Mouse (Mus musculus) liver, adult (tissue): ENCODE data around the gene Tmtc1.

ENCODE experiments used
- GATA4 ChIP-seq: IDR thresholded peaks from 2 replicates; pipeline ENCODE4 v1.6.1; 2014; ENCODE audit warnings: mild to moderate bottlenecking, low read length; ENCODE audit not compliant: insufficient replicate concordance

Gene Tmtc1

GRCm38 (mm10) chr6:148362475-148362874 lies 81.7 kb downstream of the Tmtc1 start:
- no peak for TF ChIP-seq GATA4

GRCm38 (mm10) chr6:148359348-148359905 lies 84.8 kb downstream of the Tmtc1 start:
- TF ChIP-seq GATA4 = no peak

GRCm38 (mm10) chr6:148358580-148359246 lies 85.5 kb downstream of the Tmtc1 start:
- no peak for TF ChIP-seq GATA4

GRCm38 (mm10) chr6:148356141-148356540 lies 88.0 kb downstream of the Tmtc1 start:
- no peak for TF ChIP-seq GATA4

GRCm38 (mm10) chr6:148354509-148355474 lies 89.4 kb downstream of the Tmtc1 start:
- no peak for TF ChIP-seq GATA4

- TF ChIP-seq GATA4 = no peak
Measured at GRCm38 (mm10) chr6:148354151-148354508, 90.1 kb downstream of the Tmtc1 start.

- TF ChIP-seq GATA4 = no peak
Measured at GRCm38 (mm10) chr6:148345001-148345400, 99.2 kb downstream of the Tmtc1 start.

- no peak for TF ChIP-seq GATA4
Measured at GRCm38 (mm10) chr6:148342191-148342590, 102.0 kb downstream of the Tmtc1 start.

GRCm38 (mm10) chr6:148341765-148342164 lies 102.4 kb downstream of the Tmtc1 start:
- TF ChIP-seq GATA4 = no peak

GRCm38 (mm10) chr6:148338326-148338957 lies 105.7 kb downstream of the Tmtc1 start:
- no peak for TF ChIP-seq GATA4

- no peak for TF ChIP-seq GATA4
Measured at GRCm38 (mm10) chr6:148336290-148336955, 107.8 kb downstream of the Tmtc1 start.

- no peak for TF ChIP-seq GATA4
Measured at GRCm38 (mm10) chr6:148331916-148332315, 112.3 kb downstream of the Tmtc1 start.

GRCm38 (mm10) chr6:148329976-148330375 lies 114.2 kb downstream of the Tmtc1 start:
- TF ChIP-seq GATA4 = no peak

- TF ChIP-seq GATA4 = no peak
Measured at GRCm38 (mm10) chr6:148328928-148329327, 115.3 kb downstream of the Tmtc1 start.

- no peak for TF ChIP-seq GATA4
Measured at GRCm38 (mm10) chr6:148328130-148328529, 116.1 kb downstream of the Tmtc1 start.
